Mouse (Mus musculus) skeletal muscle tissue, adult 2 months (tissue): ENCODE measurements around the gene Slc25a10.
"Not testable (repeated sequence)": the region's sequence is repeated elsewhere in the genome, so short reads cannot be mapped to it uniquely, and the experiment has no call there.

ENCODE experiments used
- DNase-seq: peaks from one replicate; pipeline ENCODE4 v3.0.0-alpha.2; 2012; ENCODE audit warnings: low read depth, low spot score

Gene Slc25a10

GRCm38 (mm10) chr11:120509940-120510339, 18.3 kb downstream of the Slc25a10 start:
- no peak for DNase-seq

GRCm38 (mm10) chr11:120510375-120511030, 18.9 kb downstream of the Slc25a10 start:
- DNase-seq, result no peak

- DNase-seq, result no peak
Measured at GRCm38 (mm10) chr11:120512790-120513453, 21.3 kb downstream of the Slc25a10 start.

GRCm38 (mm10) chr11:120514262-120514661, 22.6 kb downstream of the Slc25a10 start:
- DNase-seq, result not testable (repeated sequence)

- peak; percentile 77 for DNase-seq
Measured at GRCm38 (mm10) chr11:120515611-120516010, 24.0 kb downstream of the Slc25a10 start.

GRCm38 (mm10) chr11:120517147-120517546, 25.5 kb downstream of the Slc25a10 start:
- DNase-seq, result no peak

GRCm38 (mm10) chr11:120518027-120518426, 26.4 kb downstream of the Slc25a10 start:
- DNase-seq, result peak; percentile 65

GRCm38 (mm10) chr11:120518558-120518957, 26.9 kb downstream of the Slc25a10 start:
- DNase-seq, result no peak

- DNase-seq, result peak; percentile 68
Measured at GRCm38 (mm10) chr11:120519738-120520137, 28.1 kb downstream of the Slc25a10 start.

- DNase-seq, result no peak
Measured at GRCm38 (mm10) chr11:120520498-120520897, 28.9 kb downstream of the Slc25a10 start.

GRCm38 (mm10) chr11:120520967-120521540, 29.4 kb downstream of the Slc25a10 start:
- peak; percentile 88 for DNase-seq

- no peak for DNase-seq
Measured at GRCm38 (mm10) chr11:120522581-120522980, 30.9 kb downstream of the Slc25a10 start.

GRCm38 (mm10) chr11:120525959-120526358, 34.3 kb downstream of the Slc25a10 start:
- DNase-seq, result no peak

- DNase-seq, result no peak
Measured at GRCm38 (mm10) chr11:120527690-120528354, 36.2 kb downstream of the Slc25a10 start.

- DNase-seq, result no peak
Measured at GRCm38 (mm10) chr11:120528903-120529302, 37.3 kb downstream of the Slc25a10 start.

- DNase-seq, result no peak
Measured at GRCm38 (mm10) chr11:120530085-120530964, 38.7 kb downstream of the Slc25a10 start, which contains the start of gene Gcgr. Gene Gcgr, plus strand, starts transcription at chr11:120530699.

GRCm38 (mm10) chr11:120531646-120532045, 40.0 kb downstream of the Slc25a10 start:
- no peak for DNase-seq

- no peak for DNase-seq
Measured at GRCm38 (mm10) chr11:120534093-120534492, 42.5 kb downstream of the Slc25a10 start.

GRCm38 (mm10) chr11:120535145-120535544, 43.5 kb downstream of the Slc25a10 start:
- no peak for DNase-seq

GRCm38 (mm10) chr11:120535804-120536203, 44.2 kb downstream of the Slc25a10 start:
- no peak for DNase-seq

- peak; percentile 94 for DNase-seq
Measured at GRCm38 (mm10) chr11:120538485-120538884, 46.8 kb downstream of the Slc25a10 start.
